Mouse (Mus musculus) embryo, embryonic 11.5 days (tissue): ENCODE data around the gene Eva1c.
A peak's percentile ranks its signal among the peaks of the same experiment; 100 is the strongest.

Source experiments
- DNase-seq: peaks from one replicate; pipeline ENCODE4 v3.0.0-alpha.2; 2012; ENCODE audit warnings: low read depth, low spot score

Eva1c gene

GRCm38 (mm10) chr16:90917156-90917555, 90.6 kb downstream of the Eva1c start:
- no peak for DNase-seq

GRCm38 (mm10) chr16:90921471-90922159, 95.1 kb downstream of the Eva1c start:
- DNase-seq = no peak

DNA sequence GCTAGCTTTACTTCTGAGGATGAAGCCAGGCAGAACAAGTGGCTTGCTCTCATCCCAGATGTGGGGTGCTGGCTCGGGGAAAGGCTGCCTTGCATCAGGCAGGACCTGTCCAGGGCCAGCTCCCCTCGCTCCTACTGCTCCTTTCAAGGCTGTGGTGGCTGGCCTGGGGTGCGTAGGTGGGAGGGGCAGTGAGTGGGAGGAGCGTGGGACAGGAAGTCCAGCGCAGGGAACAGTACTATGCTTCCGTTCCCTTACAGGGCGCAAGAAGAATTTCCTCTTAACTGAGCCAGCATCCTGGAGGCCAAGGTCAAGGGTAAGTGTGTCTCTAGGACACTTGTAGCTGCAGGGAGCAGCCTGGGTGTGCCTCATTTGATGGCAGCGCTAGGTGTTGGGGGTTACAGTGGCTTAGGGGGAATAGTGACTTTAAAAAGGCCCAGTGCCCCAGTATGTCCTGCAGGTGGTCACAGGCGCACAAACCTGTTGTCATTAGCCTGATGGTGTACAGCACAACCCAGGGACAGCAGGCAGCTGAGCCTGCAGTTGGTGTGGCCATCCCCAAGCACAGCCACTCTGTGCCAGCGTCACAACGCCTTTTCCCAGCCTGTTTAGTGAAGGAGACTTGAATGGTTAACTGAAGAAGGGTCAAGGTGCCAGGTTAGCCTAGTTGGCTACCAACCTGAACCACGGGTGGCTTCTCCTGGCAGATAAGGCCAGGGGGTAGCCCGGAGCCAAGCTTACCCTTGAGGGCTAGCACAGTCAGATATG, 98.3 kb downstream of the Eva1c start:
- DNase-seq = no peak

- peak; percentile 42 for DNase-seq
Measured at GRCm38 (mm10) chr16:90925461-90925860, 98.9 kb downstream of the Eva1c start.

GRCm38 (mm10) chr16:90927446-90927845, 100.9 kb downstream of the Eva1c start:
- DNase-seq = no peak

DNA sequence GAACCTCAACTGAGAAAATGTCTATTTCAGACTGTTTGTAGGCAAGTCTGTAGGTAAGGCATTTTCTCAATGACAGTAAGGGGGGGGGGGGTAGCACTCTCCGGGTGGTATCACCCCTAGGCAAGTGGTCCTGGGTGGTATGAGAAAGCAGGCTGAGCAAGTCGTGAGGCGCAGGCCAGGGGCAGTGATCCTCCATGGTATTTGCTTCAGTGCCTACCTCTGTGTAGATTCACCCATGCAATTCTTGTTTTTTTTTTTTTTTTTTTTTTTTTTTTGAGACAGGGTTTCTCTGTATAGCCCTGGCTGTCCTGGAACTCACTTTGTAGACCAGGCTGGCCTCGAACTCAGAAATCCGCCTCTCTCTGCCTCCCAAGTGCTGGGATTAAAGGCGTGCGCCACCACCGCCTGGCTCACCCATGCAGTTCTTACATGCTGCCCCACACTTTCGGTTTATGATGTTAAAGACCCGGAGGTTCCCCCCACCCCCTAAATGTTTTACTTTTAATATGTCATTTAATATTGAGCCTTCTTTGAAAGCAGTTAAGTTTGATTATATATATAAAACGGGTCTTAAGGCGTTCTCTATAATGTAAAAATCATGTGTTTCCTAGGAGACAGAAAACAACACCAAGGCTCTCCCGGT, 107.1 kb downstream of the Eva1c start:
- DNase-seq = no peak

DNA sequence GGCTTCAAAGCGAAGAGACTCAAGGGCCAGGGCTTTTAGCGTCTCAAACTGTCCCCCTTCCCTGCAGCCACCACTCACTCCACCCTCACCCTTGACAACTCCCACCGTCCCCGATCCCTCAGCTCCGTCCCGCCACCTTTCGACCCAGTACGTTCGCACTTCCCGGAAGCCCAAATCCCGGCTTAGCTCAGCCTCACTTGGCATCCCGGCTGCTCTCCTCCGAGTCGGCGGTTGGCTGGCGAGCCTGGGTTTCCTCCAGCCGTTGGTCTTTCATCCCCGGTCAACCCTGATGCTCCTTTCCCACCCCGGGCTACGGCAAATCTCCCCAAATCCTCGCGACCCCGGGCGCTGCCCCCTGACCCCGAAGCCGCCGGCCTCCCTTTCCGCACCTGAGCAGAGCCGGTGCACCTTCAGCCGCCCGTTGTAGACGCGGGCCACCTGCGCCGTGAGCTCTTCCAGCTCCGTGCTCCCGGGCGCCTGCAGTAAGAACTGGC, 107.7 kb downstream of the Eva1c start:
- DNase-seq = peak; percentile 30

DNA sequence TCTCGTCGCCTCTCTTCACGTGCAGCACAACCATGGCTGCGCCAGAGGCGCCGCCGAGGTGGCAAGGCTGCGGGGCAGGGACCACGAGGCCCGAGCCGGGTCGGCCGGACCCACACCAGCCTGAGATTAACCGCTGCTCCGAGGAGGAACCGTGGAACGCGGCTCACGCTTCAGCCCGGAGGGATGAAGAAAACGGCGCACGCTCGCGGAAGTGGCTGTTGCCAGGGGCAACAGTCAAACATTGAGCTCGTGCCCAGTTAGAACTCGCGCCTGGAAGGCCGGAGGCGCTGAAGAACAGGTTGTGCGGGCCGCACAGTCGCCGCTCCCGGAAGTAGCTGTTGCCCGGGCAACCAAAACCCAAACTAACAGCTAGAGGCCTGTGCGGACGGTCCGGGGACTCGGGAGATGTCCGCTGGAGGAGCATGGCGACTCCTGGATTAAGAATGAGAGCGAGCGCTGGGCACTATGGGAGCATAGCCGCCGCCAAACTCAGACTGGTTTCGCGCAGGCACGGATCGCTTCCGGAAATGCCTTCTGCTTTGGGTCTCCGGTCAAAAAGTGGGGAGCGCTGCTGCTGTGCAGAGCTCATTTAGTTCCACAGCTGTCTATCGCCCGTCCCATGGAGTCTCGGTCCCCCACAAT, 108.3 kb downstream of the Eva1c start, which contains the start of gene Cfap298:
Gene Cfap298 (minus strand): TSS at position 428 of the 642 bp plus-strand sequence.
- DNase-seq = peak; percentile 96

DNA sequence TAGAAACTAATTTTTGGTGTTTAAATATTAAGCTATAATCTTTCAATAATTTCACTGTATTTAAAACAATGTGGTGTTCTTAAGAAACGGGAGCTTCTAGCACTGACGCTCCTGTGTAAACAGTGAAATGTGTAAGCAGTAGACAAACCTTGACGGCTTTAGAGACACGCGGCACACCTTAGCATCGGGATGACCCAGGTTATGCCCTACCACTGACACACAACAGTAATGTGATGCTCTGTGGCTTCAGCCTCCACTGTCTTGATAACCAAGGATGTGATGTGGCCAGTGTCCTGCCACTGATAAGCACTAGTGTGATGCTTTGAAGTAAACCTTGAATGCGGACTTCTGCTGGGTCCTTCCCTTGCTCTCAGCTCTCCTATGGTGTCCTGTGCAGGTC, 114.7 kb downstream of the Eva1c start:
- no peak for DNase-seq

- no peak for DNase-seq
Measured at GRCm38 (mm10) chr16:90946977-90947376, 120.5 kb downstream of the Eva1c start.

DNA sequence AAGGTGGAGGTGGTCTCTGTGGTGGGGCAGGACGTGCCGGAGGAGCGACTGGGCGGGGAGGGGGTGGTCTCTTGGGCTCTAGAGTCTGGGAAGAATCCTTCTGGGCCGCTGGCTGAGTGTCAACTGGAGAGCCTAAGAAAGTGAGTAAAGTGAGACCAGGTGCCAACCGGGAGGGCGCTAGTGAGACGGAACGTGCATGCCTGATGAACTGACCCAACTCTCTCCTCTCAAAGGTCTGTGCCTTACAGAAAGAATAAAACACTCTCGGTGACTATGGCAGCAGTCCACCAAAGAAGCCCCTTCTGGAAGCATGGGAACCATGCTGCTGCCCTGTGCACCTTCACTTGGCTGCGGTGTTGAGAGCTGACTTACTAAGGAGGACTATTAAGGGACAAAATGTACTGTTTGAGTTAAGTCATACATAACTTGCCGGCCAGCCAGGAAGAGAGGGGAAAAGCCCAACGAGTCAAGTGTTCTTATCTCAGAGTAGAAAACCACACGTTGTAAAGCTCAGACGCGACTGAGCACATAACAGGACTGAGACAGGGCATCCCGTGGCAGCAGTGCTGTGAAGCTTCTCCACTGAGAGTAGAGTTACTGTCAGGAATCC, 123.9 kb downstream of the Eva1c start:
- no peak for DNase-seq

DNA sequence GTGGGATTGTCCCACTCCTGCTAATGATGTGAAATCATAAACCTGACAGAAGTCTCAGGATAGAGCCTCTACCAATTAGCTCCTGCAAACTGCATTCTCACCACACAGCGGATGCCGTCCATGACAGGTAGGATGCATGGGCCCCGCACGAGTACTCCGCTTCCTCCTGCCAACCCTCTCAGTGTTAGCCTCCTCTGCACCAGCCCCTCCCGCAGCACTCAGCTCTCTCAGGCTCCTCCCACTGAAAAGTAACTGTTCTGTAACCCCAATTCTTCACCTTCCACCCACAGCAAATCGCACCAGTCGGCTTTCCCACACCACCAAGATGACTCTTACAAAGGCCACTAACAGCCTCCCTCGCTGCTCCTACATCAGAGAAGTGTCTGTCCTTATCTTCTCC, 126.6 kb downstream of the Eva1c start:
- DNase-seq = no peak

DNA sequence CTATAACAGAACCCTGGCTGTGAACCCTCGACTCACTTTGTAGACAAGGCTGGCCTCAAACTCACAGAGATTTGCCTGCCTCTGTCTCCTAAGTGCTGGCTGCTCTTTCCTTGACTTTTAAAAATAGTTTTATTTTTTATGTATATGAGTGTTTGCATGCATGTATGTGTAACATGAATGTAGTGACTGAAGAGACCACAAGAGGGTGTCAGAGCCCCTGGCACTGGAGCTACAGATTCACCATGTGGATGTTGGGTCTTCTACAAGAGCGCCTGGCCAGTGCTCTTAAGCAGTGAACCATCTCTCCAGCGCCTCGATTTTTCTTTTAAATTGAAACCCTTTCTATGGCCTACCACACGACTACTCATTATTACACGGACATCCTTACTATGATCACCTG, 127.3 kb downstream of the Eva1c start:
- no peak for DNase-seq
